Mouse (Mus musculus) frontal cortex, postnatal 36 days (tissue): Measurements from ENCODE around the gene Tmc3.
A peak's percentile ranks its signal among the peaks of the same experiment; 100 is the strongest.

Experiments used
- DNase-seq, 2 experiments: peaks; one replicate each; pipeline ENCODE4 v3.0.0; 2022; ENCODE audit warnings: low spot score in 2 of 2

The Tmc3 gene

DNA sequence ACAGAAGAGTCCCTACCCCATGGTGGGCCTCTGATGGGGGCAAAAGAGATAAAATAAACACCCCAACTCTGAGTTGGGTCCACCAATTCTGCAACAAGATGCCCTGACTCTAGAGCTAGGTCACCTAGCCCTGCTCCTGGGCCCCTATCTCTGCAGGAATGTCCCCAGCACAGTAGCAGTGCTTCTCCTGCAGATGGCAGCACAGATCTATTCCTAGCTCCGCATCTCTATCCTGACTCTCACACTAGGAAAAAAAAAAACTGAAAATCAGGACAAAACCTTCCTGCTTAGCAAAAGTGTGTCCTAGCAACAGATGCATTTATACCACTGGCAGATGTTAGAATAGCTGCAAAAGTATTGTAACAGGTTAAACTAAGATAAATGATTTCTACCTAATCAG lies 84.0 kb downstream of the Tmc3 start:
- peak; percentile 44 to 73 for DNase-seq

GRCm38 (mm10) chr7:83671573-83671972 lies 86.8 kb downstream of the Tmc3 start:
- no peak for DNase-seq
